Mouse (Mus musculus): Measurements from ENCODE around the gene Rnaseh1. TPM values are rescaled to one million over a fixed set of nuclear protein-coding genes. Genes with fewer than 3 reads are reported as not detected.

Rnaseh1 gene
- polyA plus RNA-seq, 1 experiment, result 10.9 TPM

DNA sequence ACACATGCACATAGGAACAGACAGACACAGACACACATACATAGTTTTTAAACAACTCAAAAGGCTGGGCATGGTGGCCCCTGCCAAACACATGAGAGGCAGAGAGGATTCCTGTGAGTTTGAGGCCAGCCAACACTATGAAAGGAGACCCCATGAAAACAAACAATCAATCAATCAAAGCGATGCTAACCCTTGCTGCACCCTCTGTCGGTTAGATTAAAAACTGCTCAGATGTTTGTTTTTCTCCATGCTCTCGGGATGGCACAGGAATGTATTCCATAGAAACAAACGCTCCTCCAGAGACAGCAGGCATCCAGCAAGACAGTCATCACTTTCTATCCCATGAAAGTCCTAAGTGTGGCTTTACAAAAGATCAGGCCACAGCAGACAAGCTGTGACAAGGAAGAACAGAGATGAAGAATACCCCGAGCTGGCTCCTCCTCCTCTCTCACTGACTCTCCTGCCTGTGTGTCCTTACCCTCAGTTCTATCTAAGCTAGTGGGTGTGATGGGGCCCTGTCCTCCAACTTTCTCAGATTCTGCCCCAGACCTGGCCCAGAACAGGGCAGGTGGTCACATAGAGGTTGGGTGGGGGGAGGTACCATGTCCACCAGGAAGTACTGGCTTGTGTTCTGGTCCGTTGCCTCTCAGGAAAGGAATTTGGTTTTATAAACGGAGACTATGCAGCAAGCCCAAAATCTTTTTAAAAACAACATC, 27.8 kb upstream of the Rnaseh1 start:
- Histone ChIP-seq H3K27me3 (ENCODE audit: control insufficient read depth, insufficient read depth, low read length) (no peaks in the 10 kb centered on the region), H3K4me1 (ENCODE audit: control insufficient read depth, insufficient read depth, low read length) (no peaks in the 10 kb centered on the region), H3K36me3 (ENCODE audit: control insufficient read depth, insufficient read depth, low read length) (no peaks in the 10 kb centered on the region), H3K27ac (ENCODE audit: control insufficient read depth, insufficient read depth, low read depth, low read length) (no peak overlapping the region), H3K4me3 (ENCODE audit: control insufficient read depth, low read depth, low read length) (no peak overlapping the region)
- no peak for TF ChIP-seq CTCF (IDR thresholded peaks at IDR 0.05; ENCODE audit: control insufficient read depth, insufficient read depth, insufficient replicate concordance, low read depth, low read length)
- no peak for TF ChIP-seq POLR2A (IDR thresholded peaks at IDR 0.05; ENCODE audit: control insufficient read depth, low read depth, low read length)

- H3K27ac ChIP-seq (ENCODE audit: control insufficient read depth, insufficient read depth, low read depth, low read length), result no peak overlapping the region
- no peak for TF ChIP-seq POLR2A (IDR thresholded peaks at IDR 0.05; ENCODE audit: control insufficient read depth, low read depth, low read length)
- no peak for TF ChIP-seq CTCF (IDR thresholded peaks at IDR 0.05; ENCODE audit: control insufficient read depth, insufficient read depth, insufficient replicate concordance, low read depth, low read length)
Observed at GRCm38 (mm10) chr12:28622167-28622532, 27.3 kb upstream of the Rnaseh1 start.

DNA sequence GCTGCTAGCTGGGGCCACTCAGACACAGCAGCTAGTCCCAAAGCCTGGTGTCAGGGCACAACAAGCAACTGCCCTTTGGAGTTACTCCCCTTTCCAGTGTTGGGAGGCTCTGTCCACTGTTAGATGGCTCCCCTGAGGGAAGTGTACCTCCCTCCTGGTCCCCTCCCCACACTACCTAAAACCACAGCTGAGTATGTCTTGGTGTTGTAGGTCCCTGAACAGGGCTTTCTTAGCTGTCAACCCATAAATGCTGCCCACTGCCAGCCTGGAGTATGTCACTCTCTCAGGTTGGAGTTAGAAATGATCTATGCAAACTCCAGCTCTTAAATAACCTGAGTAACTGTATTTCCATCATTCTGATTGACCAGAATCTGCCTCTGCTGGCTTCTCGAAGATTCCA, 26.8 kb upstream of the Rnaseh1 start:
- no peak for TF ChIP-seq CTCF (IDR thresholded peaks at IDR 0.05; ENCODE audit: control insufficient read depth, insufficient read depth, insufficient replicate concordance, low read depth, low read length)
- TF ChIP-seq POLR2A (IDR thresholded peaks at IDR 0.05; ENCODE audit: control insufficient read depth, low read depth, low read length), result no peak
- Histone ChIP-seq H3K4me3 (ENCODE audit: control insufficient read depth, low read depth, low read length) (no peak overlapping the region), H3K36me3 (ENCODE audit: control insufficient read depth, insufficient read depth, low read length) (no peaks in the 10 kb centered on the region), H3K27ac (ENCODE audit: control insufficient read depth, insufficient read depth, low read depth, low read length) (no peak overlapping the region), H3K4me1 (ENCODE audit: control insufficient read depth, insufficient read depth, low read length) (no peaks in the 10 kb centered on the region), H3K27me3 (ENCODE audit: control insufficient read depth, insufficient read depth, low read length) (no peaks in the 10 kb centered on the region)

More at GRCm38 (mm10) chr12:28622167-28622532, 27.3 kb upstream of the Rnaseh1 start:
- H3K4me3 ChIP-seq (ENCODE audit: control insufficient read depth, low read depth, low read length), result no peak overlapping the region
- H3K4me1 ChIP-seq (ENCODE audit: control insufficient read depth, insufficient read depth, low read length), result no peaks in the 10 kb centered on the region
- no peaks in the 10 kb centered on the region for H3K27me3 ChIP-seq (ENCODE audit: control insufficient read depth, insufficient read depth, low read length)
- no peaks in the 10 kb centered on the region for H3K36me3 ChIP-seq (ENCODE audit: control insufficient read depth, insufficient read depth, low read length)

DNA sequence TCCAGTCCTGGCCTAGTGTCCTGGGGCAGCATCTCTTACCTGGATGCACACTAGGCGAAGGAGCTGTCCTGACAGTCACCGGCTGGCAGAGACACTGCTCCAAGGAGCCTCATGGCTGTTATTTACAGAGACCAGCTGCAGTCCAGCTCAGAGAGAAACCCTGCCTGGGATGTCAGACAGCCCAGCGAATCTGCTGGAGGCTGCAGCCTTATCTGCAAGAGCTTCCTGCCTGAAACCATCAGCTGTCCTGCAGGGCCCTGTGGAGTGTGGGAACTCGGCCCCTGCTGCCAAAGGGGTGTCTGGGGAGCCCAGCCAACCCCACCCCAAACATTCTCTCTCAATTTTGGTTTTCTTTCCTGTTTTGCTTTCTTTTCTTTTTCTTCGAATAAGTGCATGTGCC, 26.2 kb upstream of the Rnaseh1 start, which contains the start of gene Colec11:
TSS of gene Colec11 (minus strand) at position 183 of the 400 bp plus-strand sequence.
- no peaks in the 10 kb centered on the region for H3K4me1 ChIP-seq (ENCODE audit: control insufficient read depth, insufficient read depth, low read length)
- no peaks in the 10 kb centered on the region for H3K27me3 ChIP-seq (ENCODE audit: control insufficient read depth, insufficient read depth, low read length)
- TF ChIP-seq POLR2A (IDR thresholded peaks at IDR 0.05; ENCODE audit: control insufficient read depth, low read depth, low read length), result no peak
- TF ChIP-seq CTCF (IDR thresholded peaks at IDR 0.05; ENCODE audit: control insufficient read depth, insufficient read depth, insufficient replicate concordance, low read depth, low read length), result no peak
- no peak within 1 kb of the TSS for H3K27ac ChIP-seq (ENCODE audit: control insufficient read depth, insufficient read depth, low read depth, low read length)
- H3K36me3 ChIP-seq (ENCODE audit: control insufficient read depth, insufficient read depth, low read length), result no peaks in the 10 kb centered on the region
- no peak within 1 kb of the TSS for H3K4me3 ChIP-seq (ENCODE audit: control insufficient read depth, low read depth, low read length)

GRCm38 (mm10) chr12:28624251-28624650, 25.2 kb upstream of the Rnaseh1 start:
- H3K4me1 ChIP-seq (ENCODE audit: control insufficient read depth, insufficient read depth, low read length), result no peaks in the 10 kb centered on the region
- H3K36me3 ChIP-seq (ENCODE audit: control insufficient read depth, insufficient read depth, low read length), result no peaks in the 10 kb centered on the region
- no peak overlapping the region for H3K27ac ChIP-seq (ENCODE audit: control insufficient read depth, insufficient read depth, low read depth, low read length)
- no peak overlapping the region for H3K4me3 ChIP-seq (ENCODE audit: control insufficient read depth, low read depth, low read length)
- no peaks in the 10 kb centered on the region for H3K27me3 ChIP-seq (ENCODE audit: control insufficient read depth, insufficient read depth, low read length)
- no peak for TF ChIP-seq CTCF (IDR thresholded peaks at IDR 0.05; ENCODE audit: control insufficient read depth, insufficient read depth, insufficient replicate concordance, low read depth, low read length)
- no peak for TF ChIP-seq POLR2A (IDR thresholded peaks at IDR 0.05; ENCODE audit: control insufficient read depth, low read depth, low read length)

- H3K4me3 ChIP-seq (ENCODE audit: control insufficient read depth, low read depth, low read length), result no peak overlapping the region
- no peaks in the 10 kb centered on the region for H3K4me1 ChIP-seq (ENCODE audit: control insufficient read depth, insufficient read depth, low read length)
- H3K36me3 ChIP-seq (ENCODE audit: control insufficient read depth, insufficient read depth, low read length), result no peaks in the 10 kb centered on the region
- TF ChIP-seq POLR2A (IDR thresholded peaks at IDR 0.05; ENCODE audit: control insufficient read depth, low read depth, low read length) (no peak), CTCF (IDR thresholded peaks at IDR 0.05; ENCODE audit: control insufficient read depth, insufficient read depth, insufficient replicate concordance, low read depth, low read length) (no peak)
- H3K27me3 ChIP-seq (ENCODE audit: control insufficient read depth, insufficient read depth, low read length), result no peaks in the 10 kb centered on the region
- H3K27ac ChIP-seq (ENCODE audit: control insufficient read depth, insufficient read depth, low read depth, low read length), result no peak overlapping the region
Observed at GRCm38 (mm10) chr12:28625407-28625806, 24.0 kb upstream of the Rnaseh1 start.

DNA sequence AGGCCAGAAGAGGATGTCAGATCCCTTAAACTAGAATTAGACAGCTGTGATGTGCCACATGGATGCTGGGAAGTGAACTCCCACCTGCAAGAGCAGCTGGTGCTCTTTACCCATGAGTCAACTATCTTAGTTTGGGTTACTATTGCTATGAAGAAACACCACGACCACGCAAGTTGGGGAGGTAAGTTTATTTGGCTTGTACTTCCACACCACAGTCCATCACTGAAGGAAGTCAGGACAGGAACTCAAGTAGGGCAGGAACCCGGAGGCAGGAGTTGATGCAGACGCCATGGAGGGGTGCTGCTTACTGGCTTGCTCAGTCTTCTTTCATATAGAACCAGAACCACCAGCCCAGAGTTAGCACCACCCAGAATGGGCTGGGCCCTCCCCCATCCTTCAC, 22.3 kb upstream of the Rnaseh1 start:
- no peaks in the 10 kb centered on the region for H3K27me3 ChIP-seq (ENCODE audit: control insufficient read depth, insufficient read depth, low read length)
- H3K27ac ChIP-seq (ENCODE audit: control insufficient read depth, insufficient read depth, low read depth, low read length), result no peak overlapping the region
- TF ChIP-seq CTCF (IDR thresholded peaks at IDR 0.05; ENCODE audit: control insufficient read depth, insufficient read depth, insufficient replicate concordance, low read depth, low read length) (no peak), POLR2A (IDR thresholded peaks at IDR 0.05; ENCODE audit: control insufficient read depth, low read depth, low read length) (no peak)
- H3K4me1 ChIP-seq (ENCODE audit: control insufficient read depth, insufficient read depth, low read length), result no peaks in the 10 kb centered on the region
- no peaks in the 10 kb centered on the region; the same call in 1 of the 2 replicates for H3K36me3 ChIP-seq (ENCODE audit: control insufficient read depth, insufficient read depth, low read length)
- no peak overlapping the region for H3K4me3 ChIP-seq (ENCODE audit: control insufficient read depth, low read depth, low read length)
